Comparison of ENCODE assay signal across 8 mouse cellular contexts in the genomic region with DNA sequence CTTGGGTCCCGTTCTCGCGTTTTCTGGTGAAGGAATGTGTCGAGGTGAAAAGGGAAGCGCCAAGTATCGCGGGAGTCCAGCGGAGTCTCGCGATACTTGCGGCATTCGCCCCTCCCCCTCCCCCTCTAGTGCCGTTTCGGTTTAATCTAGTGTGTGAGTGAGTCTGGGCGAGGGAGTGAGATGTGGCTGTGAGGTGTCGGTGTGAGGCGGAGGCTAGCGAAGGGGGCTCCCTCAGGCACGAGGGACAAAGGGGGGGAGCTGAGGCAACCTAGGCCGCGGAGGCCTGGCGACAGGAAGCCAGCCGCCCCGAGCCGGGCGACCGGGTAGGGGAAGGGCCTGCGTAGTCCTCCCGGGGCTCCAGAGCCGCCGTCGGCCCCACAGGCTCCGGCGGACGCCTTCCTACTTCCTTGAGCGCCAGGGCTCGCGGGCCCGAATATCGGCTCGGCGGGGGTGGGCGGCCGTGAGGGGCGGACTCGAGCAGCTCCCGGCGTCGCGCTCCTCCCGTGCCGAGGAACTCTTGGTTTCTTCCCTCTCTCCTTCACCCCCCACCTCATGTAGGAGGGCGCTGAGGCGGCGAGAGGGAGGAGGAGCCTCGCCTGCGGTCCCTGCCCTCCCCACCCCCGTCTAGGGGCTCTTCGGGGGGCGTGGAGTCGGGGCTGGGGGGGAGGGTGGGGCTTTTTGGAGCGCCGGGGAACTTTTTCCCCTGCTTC. TPM values are rescaled to one million over a fixed set of nuclear protein-coding genes. Genes with fewer than 3 reads are reported as not detected.
DNase-seq lines count a peak whose midpoint lies in the region; ATAC-seq and TF ChIP-seq lines count a peak whose summit lies in the region.

A gene (plus strand): TSS at position 419 of the 710 bp plus-strand sequence.

- H3K4me2 ChIP-seq in heart, embryonic 12.5 days = peak within 1 kb of the TSS; percentile 75
- peak within 1 kb of the TSS; percentile 91 for H3K4me2 ChIP-seq in kidney, postnatal 0 days (ENCODE audit: low read length)
- H3K4me2 ChIP-seq in liver, embryonic 11.5 days = peak within 1 kb of the TSS; percentile 88
- H3K4me2 ChIP-seq in stomach, embryonic 14.5 days (replicated peaks; ENCODE audit: low read depth, low read length) = peak within 1 kb of the TSS; percentile 93

- H3K36me3 ChIP-seq in heart, embryonic 12.5 days = peaks cover 8% of the 10 kb centered on the region
- no peaks in the 10 kb centered on the region for H3K36me3 ChIP-seq in kidney, postnatal 0 days (ENCODE audit: insufficient read depth, low read length)
- H3K36me3 ChIP-seq in liver, embryonic 11.5 days (ENCODE audit: control insufficient read depth, insufficient read depth, low read length) = no peaks in the 10 kb centered on the region
- peaks cover 5% of the 10 kb centered on the region; the same call in 1 of the 2 replicates for H3K36me3 ChIP-seq in stomach, embryonic 14.5 days (ENCODE audit: control insufficient read depth, insufficient read depth, low read length)

- H3K27ac ChIP-seq in heart, embryonic 12.5 days (ENCODE audit: poor library complexity, severe bottlenecking) = peak within 1 kb of the TSS; percentile 100
- H3K27ac ChIP-seq in kidney, postnatal 0 days = peak within 1 kb of the TSS; percentile 100
- H3K27ac ChIP-seq in liver, embryonic 11.5 days (ENCODE audit: low read depth, low read length) = peak within 1 kb of the TSS; percentile 100
- peak within 1 kb of the TSS; percentile 100 for H3K27ac ChIP-seq in stomach, embryonic 14.5 days (ENCODE audit: low read length)

- H3K9me3 ChIP-seq in heart, embryonic 12.5 days (replicated peaks) = no peaks in the 10 kb centered on the region
- H3K9me3 ChIP-seq in kidney, postnatal 0 days (replicated peaks; ENCODE audit: low read length) = no peaks in the 10 kb centered on the region
- no peaks in the 10 kb centered on the region for H3K9me3 ChIP-seq in liver, embryonic 11.5 days (ENCODE audit: control insufficient read depth, low read length)
- no peaks in the 10 kb centered on the region for H3K9me3 ChIP-seq in stomach, embryonic 14.5 days (ENCODE audit: control insufficient read depth, low read depth, low read length)

- no peak for TF ChIP-seq CTCF in kidney, postnatal 0 days (IDR thresholded peaks at IDR 0.05; ENCODE audit: low read depth)

- peak; percentile 85 for ATAC-seq in erythroid progenitor cell, adult 5-6 weeks (replicated peaks; ENCODE audit: low FRiP score, poor library complexity, severe bottlenecking)
- ATAC-seq in heart, embryonic 12.5 days (ENCODE audit: insufficient number of reproducible peaks, low FRiP score) = peak; percentile 93
- ATAC-seq in kidney, postnatal 0 days (replicated peaks; ENCODE audit: low FRiP score, low read depth) = peak; percentile 91
- ATAC-seq in liver, embryonic 11.5 days (replicated peaks; ENCODE audit: low FRiP score) = peak; percentile 87
- peak; percentile 92 for ATAC-seq in stomach, embryonic 14.5 days (ENCODE audit: insufficient number of reproducible peaks, insufficient read depth, low FRiP score, low read depth)

- peak within 1 kb of the TSS; percentile 100 for H3K9ac ChIP-seq in heart, embryonic 12.5 days
- peak within 1 kb of the TSS; percentile 100 for H3K9ac ChIP-seq in kidney, postnatal 0 days (ENCODE audit: low read depth, low read length)
- H3K9ac ChIP-seq in liver, embryonic 11.5 days (ENCODE audit: low read depth, low read length) = peak within 1 kb of the TSS; percentile 100
- peak within 1 kb of the TSS; percentile 100 for H3K9ac ChIP-seq in stomach, embryonic 14.5 days (replicated peaks; ENCODE audit: low read depth, low read length)

- no peaks in the 10 kb centered on the region for H3K27me3 ChIP-seq in heart, embryonic 12.5 days (replicated peaks)
- no peaks in the 10 kb centered on the region for H3K27me3 ChIP-seq in kidney, postnatal 0 days (ENCODE audit: insufficient read depth, low read length)
- H3K27me3 ChIP-seq in liver, embryonic 11.5 days (replicated peaks; ENCODE audit: control insufficient read depth, insufficient read depth, low read length) = no peaks in the 10 kb centered on the region
- no peaks in the 10 kb centered on the region for H3K27me3 ChIP-seq in stomach, embryonic 14.5 days (ENCODE audit: control insufficient read depth, insufficient read depth, low read length)

- DNase-seq in CD4-positive helper T cell, adult 2 months (ENCODE audit: low read depth, low spot score) = peak; percentile 99
- DNase-seq in brain, embryonic 18.5 days (ENCODE audit: low read depth, low spot score) = peak; percentile 96
- DNase-seq in kidney, postnatal 0 days (ENCODE audit: low spot score) = peak; percentile 99
- DNase-seq in liver, embryonic 11.5 days (ENCODE audit: low spot score) = peak; percentile 97
- peak; percentile 100 for DNase-seq in naive thymus-derived CD4-positive, alpha-beta T cell, adult 2 months (ENCODE audit: low read depth)

- H3K4me1 ChIP-seq in heart, embryonic 12.5 days (replicated peaks) = peaks cover 8% of the 10 kb centered on the region; the same call in 1 of the 2 replicates
- 0 out of 2 replicates have a peak, but pooled peaks cover 3% of the 10 kb centered on the region for H3K4me1 ChIP-seq in kidney, postnatal 0 days (replicated peaks; ENCODE audit: insufficient read depth, low read length)
- peaks cover 4% of the 10 kb centered on the region; the same call in 1 of the 2 replicates for H3K4me1 ChIP-seq in liver, embryonic 11.5 days (replicated peaks; ENCODE audit: control insufficient read depth, insufficient read depth, low read length)
- H3K4me1 ChIP-seq in stomach, embryonic 14.5 days (ENCODE audit: control insufficient read depth, insufficient read depth, low read length) = peaks cover 5% of the 10 kb centered on the region; the same call in 1 of the 2 replicates

- 0% methylated on average over 62 of the region's 63 CpGs for WGBS in heart, embryonic 12.5 days
- WGBS in kidney, postnatal 0 days = 1% methylated on average over 45 of the region's 63 CpGs
- WGBS in liver, embryonic 11.5 days = under 1% methylated on average over 62 of the region's 63 CpGs
- WGBS in stomach, embryonic 14.5 days = under 1% methylated on average over 57 of the region's 63 CpGs

- peak within 1 kb of the TSS; percentile 97 for H3K4me3 ChIP-seq in heart, embryonic 12.5 days
- peak within 1 kb of the TSS; percentile 82 for H3K4me3 ChIP-seq in kidney, postnatal 0 days (replicated peaks; ENCODE audit: low read depth, low read length)
- H3K4me3 ChIP-seq in liver, embryonic 11.5 days (ENCODE audit: low read depth, low read length) = peak within 1 kb of the TSS; percentile 97
- H3K4me3 ChIP-seq in stomach, embryonic 14.5 days (ENCODE audit: low read depth, low read length) = peak within 1 kb of the TSS; percentile 94

RNA-seq across cellular contexts. Expression of the gene that starts here (rescaled TPM):
- 58.0 and 63.3 TPM in 2 replicates for total RNA-seq in erythroid progenitor cell, adult 5-6 weeks (2015; ENCODE audit: low replicate concordance)
- total RNA-seq in erythroid progenitor cell, adult 5-6 weeks (2017; ENCODE audit: low replicate concordance) = 61.8 and 66.0 TPM in 2 replicates
- 9.4 and 10.6 TPM in 2 replicates for polyA plus RNA-seq in heart, embryonic 12.5 days (2016; fragmentation: Nextera tagmentation; extraction: Ambion mirVana)
- 6.1 and 6.4 TPM in 2 replicates for polyA plus RNA-seq in kidney, postnatal 0 days (2015; fragmentation: Nextera tagmentation; extraction: Ambion mirVana)
- 9.8 and 13.5 TPM in 2 replicates for polyA plus RNA-seq in liver, embryonic 11.5 days (2014; fragmentation: Nextera tagmentation; extraction: Ambion mirVana)
- 17.4 and 19.8 TPM in 2 replicates for polyA plus RNA-seq in stomach, embryonic 14.5 days (2014; fragmentation: Nextera tagmentation; extraction: Ambion mirVana)

Comparison
In these comparisons a context has a peak if more than half of its experiments do, and no peak if none do; other contexts are left out.
1. Peak in every context shown above with its lines: DNase-seq, ATAC-seq, H3K4me3 ChIP-seq and H3K27ac ChIP-seq.